Mouse (Mus musculus) midbrain, embryonic 14.5 days (tissue): ENCODE results near the gene Tnnt3. TPM values are rescaled to one million over a fixed set of nuclear protein-coding genes. Genes with fewer than 3 reads are reported as not detected.

Experiments
- ATAC-seq: fragments of 200-750 bp; cut with Nextera tagmentation; 2 replicates; pipeline ENCODE4 v1.8.0; 2017; ENCODE audit warnings: moderate number of reproducible peaks, moderate library complexity; ENCODE audit not compliant: low FRiP score, low TSS enrichment
- DNase-seq: peaks from one replicate; pipeline ENCODE4 v3.0.0-alpha.2; 2015
- H3K27ac ChIP-seq: fragments of 300-500 bp; sonication (generic); replicated peaks from 2 replicates; pipeline ENCODE4 v1.5.1; 2014; ENCODE audit warnings: mild to moderate bottlenecking, low read depth, low read length, moderate library complexity
- H3K27me3 ChIP-seq: fragments of 300-500 bp; sonication (generic); 2 replicates; pipeline ENCODE4 v1.6.1; 2014; ENCODE audit warnings: low read length, control low read depth, mixed read lengths; ENCODE audit not compliant: control insufficient read depth, insufficient read depth
- H3K36me3 ChIP-seq: fragments of 300-500 bp; sonication (generic); 2 replicates; pipeline ENCODE4 v1.6.1; 2014; ENCODE audit warnings: low read length, control low read depth; ENCODE audit not compliant: control insufficient read depth, insufficient read depth
- H3K4me1 ChIP-seq: fragments of 300-500 bp; sonication (generic); 2 replicates; pipeline ENCODE4 v1.6.1; 2014; ENCODE audit warnings: mild to moderate bottlenecking, antibody characterized with exemption, low read length, control low read depth; ENCODE audit not compliant: control insufficient read depth, insufficient read depth
- H3K4me2 ChIP-seq: fragments of 300-500 bp; sonication (generic); 2 replicates; pipeline ENCODE4 v1.6.1; 2014; ENCODE audit warnings: mild to moderate bottlenecking, low read length, moderate library complexity
- H3K4me3 ChIP-seq: fragments of 300-500 bp; sonication (generic); replicated peaks from 2 replicates; pipeline ENCODE4 v1.5.1; 2014; ENCODE audit warnings: low read depth, low read length
- H3K9ac ChIP-seq: fragments of 300-500 bp; sonication (generic); replicated peaks from 2 replicates; pipeline ENCODE4 v1.6.1; 2014; ENCODE audit warnings: mild to moderate bottlenecking, low read length, moderate library complexity
- H3K9me3 ChIP-seq: fragments of 300-500 bp; sonication (generic); 2 replicates; pipeline ENCODE4 v1.6.1; 2016; ENCODE audit warnings: low read length, control low read depth, mixed read lengths; ENCODE audit not compliant: control insufficient read depth
- WGBS: fragments of 180-500 bp; shearing (Covaris S2); extraction: QIAGEN DNeasy Blood & Tissue Kit; methylation state at CpG from one replicate; pipeline ENCODE4 v1.1.7; 2014; 5-methylcytosine and 5-hydroxymethylcytosine counted together
- polyA plus RNA-seq: library from polyadenylated mRNA; unstranded; fragments of >200 nt; fragmentation: Nextera tagmentation; extraction: Ambion mirVana; gene quantifications from 2 replicates; pipeline ENCODE4 v1.2.1, GENCODE M21; 2014

Gene Tnnt3
- polyA plus RNA-seq, 1 experiment from 2014 or later = 1.1 TPM

DNA sequence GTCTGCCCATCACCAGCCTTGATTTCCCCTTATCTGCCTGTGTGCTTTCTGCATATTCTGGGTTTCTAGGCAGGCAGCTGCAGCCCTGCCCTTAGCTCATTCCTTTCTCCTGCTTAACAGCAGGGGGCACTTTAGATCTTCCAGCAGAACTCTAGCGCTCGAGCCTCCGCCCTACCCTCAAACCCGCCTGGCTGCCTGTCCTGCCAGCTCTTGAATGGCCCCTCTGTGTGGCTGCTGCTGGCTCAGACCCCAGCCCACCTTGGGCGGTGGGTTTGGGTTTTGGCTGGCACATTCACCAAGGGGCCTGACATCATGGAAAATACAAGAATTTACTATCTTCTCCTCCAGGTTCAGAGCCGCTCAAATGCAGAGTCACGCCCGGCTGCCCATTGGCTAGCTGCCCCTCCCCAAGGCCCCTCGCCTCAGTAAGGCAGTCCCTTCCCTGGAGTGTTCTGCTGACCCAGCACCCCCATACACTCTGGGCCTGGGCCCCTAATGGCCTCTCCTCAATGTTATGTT, 11.2 kb upstream of the Tnnt3 start:
- WGBS = 13% methylated on average over 9 of the region's 9 CpGs
- H3K4me1 ChIP-seq = peaks cover 5% of the 10 kb centered on the region; the same call in 1 of the 2 replicates
- no peaks in the 10 kb centered on the region for H3K27me3 ChIP-seq
- no peak overlapping the region for H3K4me3 ChIP-seq
- H3K9ac ChIP-seq = no peak overlapping the region
- no peak overlapping the region for H3K27ac ChIP-seq
- DNase-seq (peak; percentile 84), ATAC-seq (peak; percentile 50; the same call in 1 of the 2 replicates)
- 0 out of 2 replicates have a peak overlapping the region, but pooled peaks have one; percentile 15 for H3K4me2 ChIP-seq
- no peaks in the 10 kb centered on the region for H3K9me3 ChIP-seq
- H3K36me3 ChIP-seq = no peaks in the 10 kb centered on the region

DNA sequence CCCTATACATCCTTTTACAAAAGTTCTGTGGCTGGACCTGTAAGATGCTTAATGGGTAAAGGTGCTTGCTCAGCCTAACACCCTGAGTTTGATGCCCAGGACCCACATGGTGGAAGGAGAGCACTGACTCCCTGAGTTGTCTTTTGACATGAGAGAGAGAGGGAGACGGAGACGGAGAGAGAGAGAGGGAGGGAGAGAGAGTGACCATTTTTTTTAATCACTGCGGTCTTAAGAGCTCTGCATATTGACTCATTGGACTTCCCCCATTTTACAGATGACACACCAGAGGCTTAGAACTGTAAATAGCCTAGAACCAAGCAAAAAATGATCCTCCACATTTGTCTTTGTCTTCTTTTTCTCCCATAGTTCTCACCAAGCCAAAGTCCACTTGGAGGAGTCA, 10.6 kb upstream of the Tnnt3 start:
- no peak overlapping the region for H3K4me2 ChIP-seq
- H3K4me1 ChIP-seq = peaks cover 5% of the 10 kb centered on the region; the same call in 1 of the 2 replicates
- ATAC-seq (no peak), DNase-seq (no peak)
- no peak overlapping the region for H3K4me3 ChIP-seq
- H3K27me3 ChIP-seq = no peaks in the 10 kb centered on the region
- no peaks in the 10 kb centered on the region for H3K9me3 ChIP-seq
- 81% methylated on average over 3 of the region's 3 CpGs for WGBS
- H3K27ac ChIP-seq = no peak overlapping the region
- no peaks in the 10 kb centered on the region for H3K36me3 ChIP-seq
- no peak overlapping the region for H3K9ac ChIP-seq

DNA sequence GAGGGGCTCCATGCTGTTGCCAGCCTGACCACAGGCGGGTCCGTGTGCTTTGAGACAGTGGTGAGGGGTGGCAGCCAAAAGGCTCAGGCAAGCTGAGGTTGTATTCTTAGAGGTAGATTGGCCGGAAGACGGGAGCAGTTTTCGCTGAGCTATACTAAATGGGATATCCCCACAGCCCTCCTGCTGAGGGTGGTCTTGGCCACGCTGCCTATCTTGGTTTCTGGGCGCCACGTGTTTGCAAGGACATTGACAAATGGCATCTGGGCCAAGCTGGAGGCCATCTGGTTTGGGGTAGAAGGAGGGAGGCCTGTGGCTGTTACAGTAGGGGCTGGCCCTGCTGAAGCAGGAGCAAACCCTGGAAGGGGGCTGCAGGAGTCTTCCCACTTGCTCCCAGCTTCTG, 5.1 kb upstream of the Tnnt3 start:
- WGBS = 90% methylated on average over 8 of the region's 8 CpGs
- ATAC-seq (no peak), DNase-seq (no peak)

DNA sequence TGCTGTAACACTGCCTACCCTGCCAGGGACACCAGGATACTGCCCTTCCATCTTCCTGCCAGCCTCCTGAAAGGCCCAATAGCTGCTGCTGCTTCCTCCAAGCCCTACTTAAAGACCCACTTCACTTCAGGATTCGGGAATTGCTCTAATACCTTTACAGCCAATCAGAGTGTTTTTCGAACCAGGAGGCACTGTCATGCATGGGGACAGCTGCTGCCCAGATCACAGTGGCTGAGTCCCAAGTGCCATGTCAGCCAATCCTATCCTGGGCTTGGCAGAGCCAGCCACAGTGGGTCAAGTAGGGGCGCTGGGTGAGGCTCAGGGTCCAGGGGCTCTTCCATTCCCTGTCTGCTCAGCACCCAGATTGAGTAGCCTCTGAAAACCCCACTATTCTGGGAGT, 2.5 kb upstream of the Tnnt3 start:
- Histone ChIP-seq H3K27me3 (no peaks in the 10 kb centered on the region), H3K4me1 (no peaks in the 10 kb centered on the region), H3K9ac (no peak overlapping the region), H3K36me3 (no peaks in the 10 kb centered on the region), H3K27ac (no peak overlapping the region), H3K4me3 (no peak overlapping the region), H3K4me2 (no peak overlapping the region), H3K9me3 (no peaks in the 10 kb centered on the region)
- ATAC-seq (no peak), DNase-seq (no peak)
- WGBS = 79% methylated on average over 3 of the region's 3 CpGs

More for the DNA sequence above, 5.1 kb upstream of the Tnnt3 start:
- no peaks in the 10 kb centered on the region for H3K27me3 ChIP-seq
- H3K36me3 ChIP-seq = no peaks in the 10 kb centered on the region
- H3K27ac ChIP-seq = no peak overlapping the region
- H3K9ac ChIP-seq = no peak overlapping the region
- H3K4me3 ChIP-seq = no peak overlapping the region
- no peak overlapping the region for H3K4me2 ChIP-seq
- H3K9me3 ChIP-seq = no peaks in the 10 kb centered on the region
- no peaks in the 10 kb centered on the region for H3K4me1 ChIP-seq

DNA sequence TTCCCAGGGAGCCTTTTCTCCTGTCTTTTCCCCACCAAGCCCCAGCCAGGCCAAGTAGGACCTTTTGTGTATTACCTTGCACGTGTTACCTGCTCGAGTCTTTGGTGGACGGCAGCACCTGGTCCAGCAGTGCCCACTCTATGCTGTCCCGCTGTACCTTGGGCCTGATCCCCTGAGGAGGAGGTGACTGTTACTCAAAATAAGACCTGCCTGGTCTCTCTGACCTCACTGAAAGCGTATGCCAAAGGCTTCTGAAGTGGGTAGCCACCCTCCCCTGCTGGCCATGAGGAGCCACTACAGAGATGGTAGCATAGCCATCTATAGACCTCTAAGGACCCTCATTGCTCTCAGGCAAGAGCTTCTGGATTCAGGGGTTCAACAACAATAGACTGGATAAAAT, 1.8 kb upstream of the Tnnt3 start:
- Histone ChIP-seq H3K36me3 (no peaks in the 10 kb centered on the region), H3K9me3 (no peaks in the 10 kb centered on the region), H3K4me2 (no peak overlapping the region), H3K9ac (no peak overlapping the region), H3K4me1 (no peaks in the 10 kb centered on the region), H3K4me3 (no peak overlapping the region), H3K27ac (no peak overlapping the region), H3K27me3 (no peaks in the 10 kb centered on the region)
- ATAC-seq (no peak), DNase-seq (no peak)
- 86% methylated on average over 5 of the region's 5 CpGs for WGBS

DNA sequence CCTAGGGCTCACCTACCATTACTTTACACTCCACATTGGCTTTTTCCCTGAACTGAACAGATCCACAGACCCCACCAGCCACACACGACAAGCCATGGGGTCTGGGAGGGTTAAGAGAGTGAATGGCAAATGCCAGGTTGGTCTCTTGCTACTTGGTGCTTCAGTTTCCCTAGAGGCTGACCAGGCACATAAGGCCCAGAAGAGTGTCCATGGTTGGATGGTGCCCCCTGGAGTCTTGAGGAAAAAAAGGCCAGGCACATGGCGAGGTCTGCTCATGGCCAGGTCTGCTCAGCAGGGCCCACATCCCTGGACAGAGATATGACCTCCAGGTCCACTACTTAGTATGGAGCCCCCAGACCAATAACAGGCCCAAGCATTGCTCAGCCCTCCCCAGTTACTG, 861 bp upstream of the Tnnt3 start:
- H3K27ac ChIP-seq = no peak overlapping the region
- H3K4me2 ChIP-seq = no peak overlapping the region
- no peak for DNase-seq
- H3K9me3 ChIP-seq = no peaks in the 10 kb centered on the region
- no peaks in the 10 kb centered on the region for H3K4me1 ChIP-seq
- no peaks in the 10 kb centered on the region for H3K27me3 ChIP-seq
- no peaks in the 10 kb centered on the region for H3K36me3 ChIP-seq
- 89% methylated on average over 2 of the region's 2 CpGs for WGBS
- ATAC-seq = no peak
- no peak overlapping the region for H3K4me3 ChIP-seq
- H3K9ac ChIP-seq = no peak overlapping the region

DNA sequence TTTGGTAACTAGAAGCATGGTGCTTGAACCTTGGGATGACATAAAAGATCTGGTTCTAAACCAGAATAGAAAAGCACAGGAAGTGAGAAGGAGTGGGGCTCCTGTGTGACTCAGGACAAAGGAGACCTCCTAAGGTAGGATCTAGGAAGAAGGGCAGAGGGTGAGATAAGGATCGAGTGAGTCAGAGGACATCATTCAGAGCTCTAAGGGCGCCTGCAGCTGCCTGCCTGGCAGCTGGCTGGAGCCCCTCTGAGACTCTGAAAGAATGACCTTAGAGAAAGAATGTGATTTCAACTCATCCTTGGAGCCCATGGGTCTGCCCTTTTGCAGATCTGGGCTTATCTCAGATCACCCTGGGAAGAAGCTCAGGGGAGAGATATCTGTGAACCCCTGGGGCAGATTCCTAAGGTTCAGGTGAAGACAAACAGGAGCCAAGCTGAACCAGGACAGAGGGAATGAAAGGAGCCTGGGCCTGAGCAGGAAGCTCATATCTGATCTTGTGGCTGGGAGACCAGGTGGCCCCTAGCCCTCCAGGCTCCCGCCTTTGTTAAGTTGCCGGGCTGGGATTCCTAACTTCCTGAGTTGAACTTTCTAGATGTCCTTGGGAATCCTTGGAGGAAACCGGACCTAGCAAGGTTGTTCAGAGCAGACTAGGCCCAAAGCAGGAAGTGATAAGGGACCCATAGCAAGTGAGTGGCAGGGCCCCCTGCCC, 530 bp downstream of the Tnnt3 start:
- DNase-seq (no peak), ATAC-seq (no peak)
- Histone ChIP-seq H3K4me2 (no peak overlapping the region), H3K27ac (no peak overlapping the region), H3K4me3 (no peak overlapping the region), H3K9me3 (no peaks in the 10 kb centered on the region), H3K9ac (no peak overlapping the region), H3K27me3 (no peaks in the 10 kb centered on the region), H3K4me1 (no peaks in the 10 kb centered on the region), H3K36me3 (no peaks in the 10 kb centered on the region)
- WGBS = 77% methylated on average over 5 of the region's 5 CpGs

DNA sequence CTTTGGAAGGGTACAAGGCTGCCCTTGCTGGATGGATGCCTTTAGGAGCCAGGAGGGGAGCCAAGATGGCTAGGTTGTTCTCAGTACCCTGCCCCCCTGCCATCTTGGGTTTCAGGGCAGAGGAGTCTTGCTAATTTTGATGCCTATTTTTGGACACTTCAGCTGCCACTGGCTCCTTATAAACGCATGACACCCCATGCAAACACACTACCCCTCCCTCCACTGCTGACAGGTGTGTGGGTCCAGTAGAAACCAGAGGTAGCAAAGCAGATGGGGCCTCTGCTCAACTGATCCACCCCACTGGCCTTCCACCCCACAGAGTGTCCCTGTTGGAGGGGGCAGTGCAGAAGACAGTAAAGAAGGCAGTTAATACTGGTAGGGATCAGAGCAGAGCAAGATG, 1.4 kb downstream of the Tnnt3 start:
- DNase-seq (no peak), ATAC-seq (no peak)
- H3K9me3 ChIP-seq = no peaks in the 10 kb centered on the region
- no peaks in the 10 kb centered on the region for H3K4me1 ChIP-seq
- H3K4me3 ChIP-seq = no peak overlapping the region
- H3K4me2 ChIP-seq = no peak overlapping the region
- no peaks in the 10 kb centered on the region for H3K36me3 ChIP-seq
- no peak overlapping the region for H3K27ac ChIP-seq
- no peak overlapping the region for H3K9ac ChIP-seq
- H3K27me3 ChIP-seq = no peaks in the 10 kb centered on the region
- 88% methylated on average over 1 of the region's 1 CpGs for WGBS

DNA sequence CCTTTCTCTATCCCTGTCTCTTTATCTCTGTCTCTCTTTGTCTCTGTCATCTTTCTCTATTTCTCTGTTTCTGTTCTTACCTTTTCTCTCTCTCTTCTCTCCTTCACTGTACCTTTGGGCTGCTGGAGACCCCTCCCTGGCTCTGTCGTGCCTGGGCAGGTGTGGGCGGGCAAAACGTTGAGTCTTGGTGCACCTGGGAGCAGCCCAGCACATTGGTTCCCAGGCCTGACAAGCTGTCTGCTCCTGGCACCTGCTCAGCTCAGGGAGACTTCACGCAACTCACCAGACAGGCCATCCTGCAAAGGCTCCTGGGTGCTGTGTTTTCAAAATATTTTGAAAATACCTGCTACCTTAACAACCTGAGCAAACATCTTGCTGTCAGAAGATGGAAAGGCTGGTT, 4.6 kb downstream of the Tnnt3 start:
- no peak overlapping the region for H3K4me2 ChIP-seq
- peaks cover 12% of the 10 kb centered on the region for H3K4me1 ChIP-seq
- DNase-seq (no peak), ATAC-seq (no peak)
- H3K4me3 ChIP-seq = no peak overlapping the region
- H3K36me3 ChIP-seq = no peaks in the 10 kb centered on the region
- no peaks in the 10 kb centered on the region for H3K27me3 ChIP-seq
- 88% methylated on average over 4 of the region's 4 CpGs for WGBS
- H3K27ac ChIP-seq = no peak overlapping the region
- H3K9ac ChIP-seq = no peak overlapping the region
- no peaks in the 10 kb centered on the region for H3K9me3 ChIP-seq
